In the genomic region with DNA sequence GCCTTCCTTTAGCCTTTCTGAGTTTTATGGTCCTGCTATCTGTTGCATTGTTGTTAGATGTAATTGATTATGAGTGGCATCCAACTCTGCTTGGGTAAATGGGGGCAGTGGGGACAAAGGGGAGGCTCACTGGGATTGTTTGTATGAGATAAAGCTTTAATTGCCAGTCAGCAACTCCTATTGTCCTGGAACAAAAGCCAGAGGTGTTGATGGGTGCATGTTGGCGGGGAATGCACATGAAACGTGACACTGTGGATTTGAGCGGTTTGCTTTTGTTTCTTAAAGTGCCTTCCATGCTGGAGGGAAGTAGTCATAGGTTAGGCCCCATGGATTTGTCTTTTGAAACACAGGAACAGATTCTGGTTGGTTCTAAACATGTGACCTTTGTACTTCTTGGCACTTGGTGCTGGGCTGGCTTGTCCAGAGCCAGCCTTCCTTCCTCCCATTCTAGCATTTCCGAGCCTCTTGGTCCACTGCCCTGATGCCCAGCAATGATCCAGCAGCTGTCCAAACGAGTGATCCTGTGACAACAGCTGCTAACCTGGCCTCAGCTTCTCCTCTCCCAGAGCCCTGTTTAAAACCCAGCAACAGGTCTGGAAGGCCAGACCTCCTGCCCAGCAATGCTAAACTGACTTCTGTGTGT, we compare ENCODE assay signal across 9 mouse cellular contexts.
DNase-seq lines count a peak whose midpoint lies in the region; TF ChIP-seq lines count a peak whose summit lies in the region.
"Had no signal": no experiment of that assay in that cellular context is flagged by ENCODE, and none has a peak within 500 bp of the region (broad histone marks: within the 10 kb centered on the region; RNA-seq: fewer than 3 reads in every experiment).

No protein-coding gene starts in this region.

- peak; percentile 57 for DNase-seq in adrenal gland, postnatal 14 days
- DNase-seq in adrenal gland, postnatal 25 days: no peak
- DNase-seq in gastrocnemius, postnatal 36 days: peak; percentile 69 to 71
- DNase-seq in kidney, postnatal 36 days: peak; percentile 71 to 73
- no peak for DNase-seq in embryo, embryonic 11 days
- DNase-seq in c-Kit-positive CD71-positive TER-119-positive erythroid progenitor cells, embryonic 14.5 days (ENCODE audit: low spot score): no peak
- DNase-seq in B cell, adult 2 months: no peak

- no peaks in the 10 kb centered on the region for H3K36me3 ChIP-seq in C2C12 (ENCODE audit: control insufficient read depth, insufficient read depth)
- H3K36me3 ChIP-seq: limb, embryonic 12.5 days had no signal

- H3ac ChIP-seq in C2C12 (ENCODE audit: control insufficient read depth, insufficient read length, low read depth): no peak overlapping the region

- H3K79me2 ChIP-seq in C2C12 (ENCODE audit: control insufficient read depth, insufficient read depth): peaks cover 22% of the 10 kb centered on the region

- intact Hi-C loops in gastrocnemius, postnatal 36 days (cut with DNase I): no loop called here

- peaks cover 8% of the 10 kb centered on the region for H3K79me3 ChIP-seq in C2C12 (ENCODE audit: low read depth)

- H3K4me3 ChIP-seq in C2C12 (ENCODE audit: insufficient read depth, poor library complexity, severe bottlenecking): no peak overlapping the region
- H3K4me3 ChIP-seq: limb, embryonic 12.5 days had no signal

- no peaks in the 10 kb centered on the region for H3K27me3 ChIP-seq in C2C12 (ENCODE audit: control insufficient read depth, insufficient read depth, insufficient read length)
- H3K27me3 ChIP-seq: limb, embryonic 12.5 days had no signal

- no peak for TF ChIP-seq CTCF in C2C12 (IDR thresholded peaks at IDR 0.05; ENCODE audit: control insufficient read depth, insufficient read depth, insufficient read length)

TF ChIP-seq in C2C12, 6 proteins besides CTCF, POLR2A, EP300 and RAD21:
- TF ChIP-seq MYOD1 (IDR thresholded peaks at IDR 0.05; ENCODE audit: control insufficient read depth, insufficient read length, low read depth) (peak; percentile 90), MYOG (IDR thresholded peaks at IDR 0.05; ENCODE audit: control insufficient read depth, extremely low read depth, insufficient read length) (no peak), MAX (IDR thresholded peaks at IDR 0.05) (no peak), CEBPB (IDR thresholded peaks at IDR 0.05; ENCODE audit: low read depth) (no peak), USF1 (IDR thresholded peaks at IDR 0.05; ENCODE audit: low read depth) (no peak), FOSL1 (IDR thresholded peaks at IDR 0.05; ENCODE audit: insufficient read depth, low read length, poor library complexity, severe bottlenecking) (no peak)

Comparison
In these comparisons a context has a peak if more than half of its experiments do, and no peak if none do; other contexts are left out.
1. DNase-seq: peak in adrenal gland, postnatal 14 days (single experiment), gastrocnemius, postnatal 36 days (2 of 2) and kidney, postnatal 36 days (2 of 2); none in adrenal gland, postnatal 25 days (single experiment), embryo, embryonic 11 days (single experiment), c-Kit-positive CD71-positive TER-119-positive erythroid progenitor cells, embryonic 14.5 days (single experiment) and B cell, adult 2 months (0 of 2).